Mouse (Mus musculus): ENCODE results near the gene Gdf9. TPM values are rescaled to one million over a fixed set of nuclear protein-coding genes. Genes with fewer than 3 reads are reported as not detected.

Gene Gdf9
- polyA plus RNA-seq, 1 experiment: 2.5 TPM

GRCm38 (mm10) chr11:53457372-53457954 is 26.6 kb downstream of the Gdf9 start:
- Histone ChIP-seq H3K27ac (ENCODE audit: insufficient read depth, low read length) (no peak overlapping the region), H3K27me3 (ENCODE audit: control insufficient read depth, insufficient read depth, low read length) (no peaks in the 10 kb centered on the region), H3K4me1 (ENCODE audit: control insufficient read depth, insufficient read depth, low read length) (peaks cover 7% of the 10 kb centered on the region), H3K4me3 (replicated peaks; ENCODE audit: insufficient read depth, low read depth, low read length) (peak overlapping the region; percentile 48)
- DNase-seq: no peak
- TF ChIP-seq CTCF (IDR thresholded peaks at IDR 0.05; ENCODE audit: borderline replicate concordance, insufficient read depth, low read depth, low read length): no peak
- no peak for TF ChIP-seq POLR2A (IDR thresholded peaks at IDR 0.05; ENCODE audit: borderline replicate concordance, insufficient read depth, low read length)
- WGBS: 36% methylated on average over 29 of the region's 29 CpGs

DNA sequence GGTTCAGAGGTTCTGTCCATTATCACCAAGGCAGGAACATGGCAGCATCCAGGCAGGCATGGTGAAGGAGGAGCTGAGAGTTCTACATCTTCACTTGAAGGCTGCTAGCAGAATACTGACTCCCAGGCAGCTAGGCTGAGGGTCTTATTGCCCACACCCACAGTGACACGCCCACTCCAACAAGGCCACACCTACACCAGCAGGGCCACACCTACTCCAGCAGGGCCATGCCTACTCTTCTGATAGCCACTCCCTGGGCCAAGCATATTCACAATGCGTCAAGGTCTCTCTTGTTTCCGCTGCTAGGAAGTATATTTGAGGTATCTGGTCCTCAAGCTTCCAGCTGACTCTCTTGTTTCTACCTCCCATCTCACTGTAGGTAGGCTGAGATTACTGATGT is 28.2 kb downstream of the Gdf9 start:
- no peaks in the 10 kb centered on the region; the same call in 1 of the 2 replicates for H3K4me1 ChIP-seq (ENCODE audit: control insufficient read depth, insufficient read depth, low read length)
- DNase-seq: no peak
- H3K4me3 ChIP-seq (replicated peaks; ENCODE audit: insufficient read depth, low read depth, low read length): no peak overlapping the region
- H3K27me3 ChIP-seq (ENCODE audit: control insufficient read depth, insufficient read depth, low read length): no peaks in the 10 kb centered on the region
- TF ChIP-seq POLR2A (IDR thresholded peaks at IDR 0.05; ENCODE audit: borderline replicate concordance, insufficient read depth, low read length) (no peak), CTCF (IDR thresholded peaks at IDR 0.05; ENCODE audit: borderline replicate concordance, insufficient read depth, low read depth, low read length) (no peak)
- whole genome bisulfite sequencing: 73% methylated on average over 3 of the region's 3 CpGs
- H3K27ac ChIP-seq (ENCODE audit: insufficient read depth, low read length): no peak overlapping the region

- 57% methylated on average over 3 of the region's 3 CpGs for WGBS
- H3K27me3 ChIP-seq (ENCODE audit: control insufficient read depth, insufficient read depth, low read length): no peaks in the 10 kb centered on the region
These were observed 29.4 kb downstream of the Gdf9 start for GRCm38 (mm10) chr11:53460192-53460591.

DNA sequence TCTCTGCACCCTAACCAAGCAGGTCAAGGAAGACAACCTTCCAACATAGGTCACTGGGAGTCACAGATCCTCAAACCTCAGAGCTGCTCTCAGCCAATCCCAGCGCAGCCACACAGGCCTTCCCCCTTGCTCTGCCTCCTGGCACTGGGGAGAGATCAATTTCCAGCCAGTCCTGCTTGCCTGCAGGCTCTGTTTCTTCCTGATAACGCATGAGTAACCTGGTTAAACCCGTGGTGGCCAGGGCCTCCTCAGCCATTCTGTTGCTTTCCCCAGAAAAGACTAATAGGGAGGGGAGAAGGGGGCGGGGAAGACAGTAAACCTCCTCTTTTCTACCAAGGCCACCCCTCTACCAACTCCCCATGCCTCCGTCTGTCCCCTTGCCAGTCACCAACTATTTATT is 30.9 kb downstream of the Gdf9 start:
- DNase-seq: no peak
- Histone ChIP-seq H3K4me1 (ENCODE audit: control insufficient read depth, insufficient read depth, low read length) (peaks cover 1% of the 10 kb centered on the region), H3K27me3 (ENCODE audit: control insufficient read depth, insufficient read depth, low read length) (no peaks in the 10 kb centered on the region), H3K27ac (ENCODE audit: insufficient read depth, low read length) (no peak overlapping the region), H3K4me3 (replicated peaks; ENCODE audit: insufficient read depth, low read depth, low read length) (no peak overlapping the region)
- no peak for TF ChIP-seq CTCF (IDR thresholded peaks at IDR 0.05; ENCODE audit: borderline replicate concordance, insufficient read depth, low read depth, low read length)
- TF ChIP-seq POLR2A (IDR thresholded peaks at IDR 0.05; ENCODE audit: borderline replicate concordance, insufficient read depth, low read length): no peak
- 50% methylated on average over 5 of the region's 5 CpGs for WGBS

More at GRCm38 (mm10) chr11:53460192-53460591, 29.4 kb downstream of the Gdf9 start:
- H3K27ac ChIP-seq (ENCODE audit: insufficient read depth, low read length): no peak overlapping the region
- H3K4me3 ChIP-seq (replicated peaks; ENCODE audit: insufficient read depth, low read depth, low read length): no peak overlapping the region
- no peaks in the 10 kb centered on the region; the same call in 1 of the 2 replicates for H3K4me1 ChIP-seq (ENCODE audit: control insufficient read depth, insufficient read depth, low read length)
- no peak for DNase-seq
- TF ChIP-seq CTCF (IDR thresholded peaks at IDR 0.05; ENCODE audit: borderline replicate concordance, insufficient read depth, low read depth, low read length) (no peak), POLR2A (IDR thresholded peaks at IDR 0.05; ENCODE audit: borderline replicate concordance, insufficient read depth, low read length) (no peak)

GRCm38 (mm10) chr11:53463551-53464424 is 33.0 kb downstream of the Gdf9 start:
- TF ChIP-seq CTCF (IDR thresholded peaks at IDR 0.05; ENCODE audit: borderline replicate concordance, insufficient read depth, low read depth, low read length) (no peak), POLR2A (IDR thresholded peaks at IDR 0.05; ENCODE audit: borderline replicate concordance, insufficient read depth, low read length) (no peak)
- Histone ChIP-seq H3K27ac (ENCODE audit: insufficient read depth, low read length) (no peak overlapping the region), H3K27me3 (ENCODE audit: control insufficient read depth, insufficient read depth, low read length) (no peaks in the 10 kb centered on the region), H3K4me1 (ENCODE audit: control insufficient read depth, insufficient read depth, low read length) (peaks cover 4% of the 10 kb centered on the region; the same call in 1 of the 2 replicates), H3K4me3 (replicated peaks; ENCODE audit: insufficient read depth, low read depth, low read length) (peak overlapping the region; percentile 40)
- peak in 1 of 2 experiments; percentile 33 for DNase-seq
- WGBS: 10% methylated on average over 55 of the region's 55 CpGs

GRCm38 (mm10) chr11:53466231-53466971 is 35.6 kb downstream of the Gdf9 start:
- H3K4me1 ChIP-seq (ENCODE audit: control insufficient read depth, insufficient read depth, low read length): peaks cover 10% of the 10 kb centered on the region; the same call in 1 of the 2 replicates
- peak overlapping the region; percentile 63 for H3K27ac ChIP-seq (ENCODE audit: insufficient read depth, low read length)
- H3K27me3 ChIP-seq (ENCODE audit: control insufficient read depth, insufficient read depth, low read length): no peaks in the 10 kb centered on the region
- 6% methylated on average over 40 of the region's 40 CpGs for WGBS
- peak overlapping the region; percentile 76 for H3K4me3 ChIP-seq (replicated peaks; ENCODE audit: insufficient read depth, low read depth, low read length)
- DNase-seq: peak; percentile 87 to 92
- TF ChIP-seq CTCF (IDR thresholded peaks at IDR 0.05; ENCODE audit: borderline replicate concordance, insufficient read depth, low read depth, low read length) (peak; percentile 79), POLR2A (IDR thresholded peaks at IDR 0.05; ENCODE audit: borderline replicate concordance, insufficient read depth, low read length) (peak; percentile 51; the same call in 1 of the 2 replicates)

GRCm38 (mm10) chr11:53469294-53469967 is 38.6 kb downstream of the Gdf9 start:
- no peak for TF ChIP-seq CTCF (IDR thresholded peaks at IDR 0.05; ENCODE audit: borderline replicate concordance, insufficient read depth, low read depth, low read length)
- no peak for TF ChIP-seq POLR2A (IDR thresholded peaks at IDR 0.05; ENCODE audit: borderline replicate concordance, insufficient read depth, low read length)
- no peak for DNase-seq
- WGBS: 31% methylated on average over 16 of the region's 16 CpGs
- Histone ChIP-seq H3K27me3 (ENCODE audit: control insufficient read depth, insufficient read depth, low read length) (no peaks in the 10 kb centered on the region), H3K4me1 (ENCODE audit: control insufficient read depth, insufficient read depth, low read length) (peaks cover 10% of the 10 kb centered on the region; the same call in 1 of the 2 replicates), H3K27ac (ENCODE audit: insufficient read depth, low read length) (peak overlapping the region; percentile 5; the same call in 1 of the 2 replicates), H3K4me3 (replicated peaks; ENCODE audit: insufficient read depth, low read depth, low read length) (peak overlapping the region; percentile 43)
